Mouse (Mus musculus) fibroblast of lung, adult 2 months (primary cell): ENCODE measurements around the gene Lgals3.
A peak's percentile ranks its signal among the peaks of the same experiment; 100 is the strongest.
"Not testable (repeated sequence)": the region's sequence is repeated elsewhere in the genome, so short reads cannot be mapped to it uniquely, and the experiment has no call there.

Experiments used
- DNase-seq: peaks from one replicate; pipeline ENCODE4 v3.0.0-alpha.2; 2011; ENCODE audit warnings: low read depth

Lgals3 gene

DNA sequence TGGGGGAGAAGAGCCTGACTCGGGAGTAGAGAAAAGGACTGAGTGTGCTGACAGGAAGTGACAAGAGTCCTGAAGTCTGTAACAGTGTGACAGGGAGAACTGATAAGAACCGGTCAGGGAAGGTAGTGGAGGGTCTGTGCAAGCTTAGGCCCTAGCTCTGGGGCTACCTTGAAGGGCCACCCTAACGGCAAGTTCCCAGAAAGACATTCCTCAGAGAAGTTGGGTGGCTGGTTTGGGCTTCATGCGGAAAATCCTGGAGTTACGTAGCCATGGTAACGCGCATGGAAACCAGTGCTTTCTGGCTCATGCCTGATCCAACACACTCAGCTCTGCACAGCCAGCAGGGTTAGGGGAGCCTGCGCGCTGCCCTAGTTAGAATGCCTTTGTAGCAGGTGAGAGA lies at the start of gene Lgals3:
Lgals3 (plus strand) TSS at position 291 of the 400 bp plus-strand sequence.
- DNase-seq = peak; percentile 51

DNA sequence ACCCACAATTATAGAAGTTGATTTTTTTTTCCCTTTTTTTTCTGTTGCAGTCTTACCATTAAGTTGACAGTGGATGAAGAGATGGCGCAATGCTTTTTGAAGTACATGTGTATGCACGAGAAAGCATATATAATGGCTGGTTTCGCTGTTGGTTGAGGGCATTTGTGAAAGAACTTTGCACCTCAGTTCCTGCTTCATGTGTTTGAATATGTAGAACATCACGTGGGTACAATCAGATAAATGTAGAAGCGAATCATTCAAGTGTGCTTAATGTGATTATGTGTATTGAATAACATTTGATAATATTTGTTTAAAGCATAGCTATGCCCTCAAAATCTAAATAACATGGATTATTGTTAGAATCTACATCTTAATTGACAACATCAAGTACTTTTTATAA lies 48.2 kb upstream of the Lgals3 start:
- DNase-seq = no peak

DNA sequence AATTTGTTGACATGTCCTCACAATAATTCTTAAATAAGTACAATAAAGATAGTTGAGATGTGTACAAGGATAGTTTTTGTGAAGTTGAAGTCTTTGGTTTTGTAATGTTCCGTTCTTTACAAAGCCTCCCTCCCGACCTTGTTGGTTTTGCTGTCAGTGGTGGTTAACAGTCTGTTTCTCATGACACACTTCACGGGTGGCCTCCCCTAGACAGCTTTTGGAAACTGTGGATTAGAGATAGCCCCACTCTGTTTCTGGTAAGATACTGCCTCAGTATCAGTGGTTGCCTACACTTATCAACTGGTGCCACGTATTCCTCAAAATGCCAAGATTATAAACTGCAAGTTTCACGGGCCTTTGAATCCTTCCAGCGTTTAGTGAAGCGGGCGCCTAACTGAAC lies 46.0 kb upstream of the Lgals3 start:
- DNase-seq = not testable (repeated sequence)

DNA sequence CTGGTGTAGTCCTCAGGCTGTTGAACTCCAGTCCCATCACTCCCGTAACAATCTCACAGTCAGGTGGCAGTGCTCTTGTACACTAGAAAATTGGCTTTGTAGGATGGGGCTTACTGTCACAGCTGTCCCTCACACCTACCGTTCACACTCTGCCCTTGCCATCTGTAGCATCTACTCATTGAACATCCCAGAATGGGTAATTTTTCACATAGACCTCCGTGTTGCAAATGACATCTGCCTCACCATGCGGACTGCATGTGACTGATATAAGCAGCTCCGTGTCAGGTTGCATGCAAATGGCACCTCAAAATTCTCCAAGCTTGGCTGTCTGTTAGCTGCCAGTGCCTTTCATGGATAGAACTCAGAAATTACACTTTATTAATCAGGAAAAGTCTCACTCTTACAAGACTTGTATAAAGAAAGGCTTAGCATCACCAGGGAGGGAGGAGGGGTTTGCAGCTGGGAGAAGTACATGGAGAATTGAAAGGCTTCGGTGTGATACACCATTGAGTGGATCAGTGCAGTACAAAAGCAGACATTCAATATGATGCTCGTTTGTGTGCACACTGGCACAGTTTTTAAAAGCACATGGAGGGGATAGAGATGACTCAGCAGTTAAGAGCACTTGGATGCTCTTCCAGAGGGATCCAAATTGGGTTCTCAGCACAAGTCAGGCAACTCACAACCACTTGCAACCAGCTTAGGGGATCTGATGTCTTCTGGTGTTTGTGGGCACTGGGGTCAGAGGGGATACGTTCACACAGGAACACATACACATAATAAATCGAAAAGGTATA lies 41.4 kb upstream of the Lgals3 start:
- no peak for DNase-seq

DNA sequence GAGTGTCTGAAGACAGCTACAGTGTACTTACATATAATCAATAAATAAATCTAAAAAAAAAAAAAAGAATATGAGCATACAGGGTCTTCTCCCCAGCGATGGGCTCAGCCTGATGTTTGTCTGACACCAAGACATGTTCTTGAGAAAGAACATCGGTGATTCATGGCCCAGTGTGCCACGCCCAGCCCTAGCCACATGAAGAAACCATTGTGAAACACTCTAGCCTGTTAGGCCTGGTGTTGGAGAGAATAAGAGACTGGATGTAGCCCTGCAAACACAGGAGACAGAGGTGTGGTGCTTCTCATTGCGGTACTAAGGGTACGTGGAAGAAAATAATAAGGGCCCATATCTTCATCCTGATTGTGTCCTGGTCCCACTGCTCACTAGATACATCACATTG lies 40.2 kb upstream of the Lgals3 start:
- DNase-seq = no peak

DNA sequence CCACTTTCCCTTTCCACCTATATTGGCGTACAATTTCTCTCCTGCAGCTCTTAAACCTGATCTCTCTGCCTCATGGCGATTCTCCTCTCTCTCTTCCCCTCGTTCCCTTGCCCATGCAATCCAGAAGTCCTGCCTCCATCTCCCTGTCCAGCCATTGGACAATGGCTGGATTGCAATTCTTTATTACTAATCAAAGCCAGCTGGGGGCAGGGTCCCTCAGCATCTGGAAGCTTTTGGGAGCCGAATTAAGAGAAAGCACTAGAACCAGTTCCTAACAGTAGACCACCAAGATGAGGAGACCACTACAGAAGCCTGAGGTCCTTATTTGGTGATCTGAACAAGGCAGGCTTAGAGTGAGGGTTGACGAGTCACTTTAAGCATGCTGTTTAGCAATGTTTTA lies 35.6 kb upstream of the Lgals3 start:
- DNase-seq = no peak

DNA sequence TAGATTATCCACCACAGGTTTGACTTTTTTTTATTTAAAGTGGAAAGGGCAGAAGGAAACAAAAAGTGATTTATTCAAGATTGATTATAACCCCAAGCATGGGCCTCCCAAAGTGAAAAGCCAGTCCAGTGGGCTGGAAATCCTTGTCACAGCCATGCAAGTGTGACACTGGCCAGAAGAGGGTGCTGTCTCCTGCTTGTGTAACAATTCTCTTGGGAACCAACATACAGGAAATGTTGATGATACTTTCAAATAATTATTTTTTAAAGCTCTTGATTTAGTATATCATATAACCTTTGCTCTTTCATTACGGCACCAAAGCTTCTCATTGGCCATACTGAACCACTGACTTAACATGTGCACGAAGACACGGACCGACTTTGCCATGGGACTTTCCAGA lies 32.7 kb upstream of the Lgals3 start:
- DNase-seq = peak; percentile 55

DNA sequence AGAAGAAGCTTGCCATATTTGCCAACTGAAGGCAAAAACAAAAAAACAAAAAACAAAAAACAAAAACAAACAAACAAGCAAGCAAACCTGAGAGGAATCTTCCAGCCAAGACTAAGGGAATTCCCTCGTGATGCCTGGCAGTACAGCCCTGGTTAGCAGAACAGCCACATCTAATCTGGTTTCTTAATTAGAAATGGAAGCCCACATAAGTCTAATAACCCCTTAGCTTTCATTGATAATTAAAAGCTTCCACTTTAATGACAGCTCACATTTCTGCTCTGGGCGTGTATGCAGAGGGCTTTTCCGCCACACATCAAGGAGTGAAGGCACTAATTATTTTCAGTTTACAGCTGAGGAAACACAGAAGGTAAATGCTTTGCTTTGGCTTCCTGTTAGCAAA lies 32.3 kb upstream of the Lgals3 start:
- no peak for DNase-seq

DNA sequence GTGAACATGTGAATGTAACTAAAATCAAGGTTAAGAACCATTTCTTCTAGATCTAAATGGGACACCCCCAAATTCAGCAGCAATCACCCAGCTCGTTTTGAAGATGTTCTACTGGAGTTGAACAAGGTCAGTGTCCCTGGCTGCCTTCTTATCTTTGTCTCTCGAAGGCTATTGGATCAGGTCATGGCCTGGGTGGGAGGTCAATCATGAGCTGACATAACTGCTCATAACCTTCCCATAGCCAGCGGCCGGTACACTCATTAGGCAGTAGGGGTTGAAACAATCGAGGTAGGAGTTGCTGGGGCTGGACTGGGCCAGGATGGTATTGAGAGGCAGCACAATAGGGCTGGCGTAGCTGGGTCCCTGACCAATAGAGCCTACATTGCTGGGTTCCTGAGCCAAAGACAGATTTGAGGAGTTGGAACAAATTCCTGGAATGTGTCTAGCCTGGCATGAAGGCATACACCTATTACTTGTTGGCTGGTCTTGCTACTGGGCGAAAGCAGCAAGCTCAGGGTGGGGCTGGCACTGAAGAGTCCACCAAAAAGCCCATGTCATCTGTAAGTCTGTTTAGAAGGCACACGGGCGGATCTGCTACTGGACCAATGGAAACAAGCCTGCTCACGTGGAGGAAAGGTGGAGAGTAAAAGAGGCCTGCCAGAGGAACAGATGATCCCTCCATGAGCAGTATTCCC lies 27.2 kb upstream of the Lgals3 start:
- DNase-seq = no peak

DNA sequence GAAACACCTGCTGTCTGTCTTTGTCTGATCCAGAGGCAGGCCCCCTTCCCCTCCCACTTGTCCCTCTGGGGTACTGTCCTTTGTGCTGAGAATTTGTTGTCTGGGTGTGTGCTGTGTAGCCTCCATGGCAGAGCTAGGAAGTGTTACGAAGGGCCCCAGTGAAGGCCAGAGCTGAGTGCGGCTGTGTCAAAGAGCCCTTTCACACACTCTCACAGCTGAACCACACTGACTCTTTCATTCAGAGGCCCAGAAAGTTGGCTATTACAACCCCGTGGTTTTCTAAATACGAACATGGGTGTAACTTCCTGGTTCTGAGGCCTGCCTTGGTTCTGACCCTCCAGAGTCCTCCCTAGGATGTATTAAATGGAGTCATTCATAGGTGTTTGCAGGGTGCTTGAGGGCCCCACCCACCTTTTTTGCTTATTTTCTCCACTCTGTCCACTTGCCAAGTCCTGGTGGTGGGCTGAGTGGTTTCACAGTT lies 25.7 kb upstream of the Lgals3 start:
- DNase-seq = peak; percentile 64

DNA sequence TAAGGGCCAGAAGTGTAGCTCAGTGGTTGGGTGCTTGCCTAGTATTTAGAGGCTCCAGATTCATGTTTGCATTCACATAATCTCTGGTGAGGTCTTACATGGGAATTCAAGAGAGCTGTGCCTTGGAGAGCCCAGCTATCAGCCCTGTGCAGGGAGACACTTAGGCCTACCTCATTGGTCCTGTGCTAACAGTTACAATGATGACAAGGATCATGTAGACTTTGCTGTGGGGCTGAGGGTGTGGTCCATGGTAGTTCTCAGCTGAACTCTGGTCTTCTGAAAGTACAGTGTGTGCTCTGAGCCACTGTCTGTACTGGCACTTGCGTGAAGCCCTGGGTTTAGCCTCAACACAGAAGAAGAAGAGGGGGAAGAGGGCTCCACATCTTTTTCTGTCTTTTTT lies 20.8 kb upstream of the Lgals3 start:
- no peak for DNase-seq

DNA sequence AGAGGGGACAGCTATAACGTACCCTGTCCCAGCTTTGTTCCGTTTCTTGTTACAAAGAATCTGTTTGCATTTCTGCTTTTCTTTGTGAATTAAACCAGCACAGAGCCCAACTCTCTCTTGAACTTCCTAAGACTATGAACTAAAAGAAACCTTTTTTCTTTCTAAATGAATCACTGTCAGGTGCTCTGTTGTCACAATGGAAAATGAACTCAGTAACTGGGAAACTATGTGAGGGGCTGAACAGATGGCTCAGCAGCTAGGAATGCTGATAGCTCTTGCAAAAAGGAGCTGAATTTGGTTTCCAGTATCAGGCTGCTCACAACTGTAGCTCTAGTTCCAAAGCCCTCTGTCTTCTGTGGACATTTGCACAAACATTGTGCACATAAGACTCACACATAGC lies 16.6 kb upstream of the Lgals3 start:
- no peak for DNase-seq

DNA sequence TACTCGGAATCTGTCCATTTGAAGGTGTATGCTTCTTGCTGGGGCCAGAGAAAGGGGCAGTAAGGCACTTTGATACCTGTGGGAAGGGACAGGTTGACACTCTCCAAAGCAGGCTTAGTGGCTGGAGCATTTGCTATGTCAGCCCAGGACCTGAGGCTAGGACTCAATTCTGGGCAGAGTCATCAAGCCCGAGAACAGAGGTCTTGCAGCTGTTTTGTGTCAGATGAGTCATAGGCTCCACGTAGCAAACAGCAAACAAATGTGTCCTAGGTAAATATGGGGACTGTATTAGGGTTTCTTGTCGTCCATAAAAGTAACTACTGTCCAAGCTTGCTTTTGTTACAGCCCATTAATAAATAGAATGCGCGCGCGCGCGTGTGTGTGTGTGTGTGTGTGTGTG lies 15.3 kb upstream of the Lgals3 start:
- no peak for DNase-seq

DNA sequence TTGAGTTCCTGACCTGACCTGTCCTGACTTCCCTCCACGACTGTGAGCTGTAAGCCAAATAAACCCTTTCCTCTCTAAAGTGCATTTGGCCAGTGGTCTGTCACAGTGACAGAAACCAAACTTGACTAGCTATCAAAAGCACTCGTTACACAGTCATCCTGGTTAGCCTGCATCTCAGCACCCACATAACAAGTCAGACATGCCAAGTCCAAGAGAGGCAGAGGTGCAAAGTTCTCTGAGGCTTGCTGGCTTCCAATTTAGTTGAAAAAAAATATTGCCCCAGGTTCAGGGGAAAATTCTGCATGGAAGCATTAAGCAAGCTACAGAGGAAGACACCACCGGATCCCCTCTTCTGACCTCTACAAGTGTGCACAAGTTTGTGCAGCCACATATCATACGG lies 14.3 kb upstream of the Lgals3 start:
- no peak for DNase-seq

DNA sequence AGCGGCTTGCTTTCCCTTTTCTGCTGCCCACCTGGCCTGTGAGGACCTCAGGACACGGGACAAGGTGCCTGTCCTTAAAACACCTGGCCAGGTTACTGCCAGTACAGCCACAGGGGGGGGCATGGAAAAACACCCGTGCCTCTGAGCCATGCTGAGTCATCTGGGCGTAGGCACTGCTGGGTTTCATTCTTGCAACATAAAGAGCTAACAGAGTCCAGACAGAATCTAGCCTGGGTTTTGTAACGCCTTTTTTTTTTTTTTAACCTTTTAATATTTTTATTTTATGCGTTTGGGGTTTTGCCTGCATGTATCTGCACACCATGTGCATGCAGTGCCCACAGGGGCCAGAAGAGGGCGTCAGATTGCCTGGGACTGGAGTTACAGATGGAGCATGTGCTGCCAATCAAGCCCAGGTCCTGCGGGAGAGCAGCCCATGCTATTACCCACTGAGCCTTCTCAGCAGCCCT lies 13.4 kb upstream of the Lgals3 start:
- no peak for DNase-seq

DNA sequence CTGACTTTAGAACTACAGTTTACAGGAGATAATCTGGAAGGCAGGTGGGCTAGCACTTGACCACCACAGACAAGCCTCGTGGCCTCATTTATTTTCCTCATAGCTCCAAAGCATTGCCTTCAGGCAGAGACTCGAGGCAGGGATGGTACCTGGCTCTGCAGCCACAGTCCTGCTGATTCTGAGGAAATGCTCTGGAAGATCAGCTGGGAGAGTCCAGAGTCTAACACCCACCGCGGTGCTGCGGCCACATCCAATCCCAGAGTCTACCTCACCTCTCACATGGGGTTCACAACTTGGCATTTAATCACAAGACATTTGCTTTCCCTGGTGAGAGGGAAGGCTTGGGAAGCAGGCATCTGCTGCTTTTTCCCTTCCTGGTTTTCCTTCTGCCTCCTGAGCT lies 12.6 kb upstream of the Lgals3 start:
- DNase-seq = no peak

DNA sequence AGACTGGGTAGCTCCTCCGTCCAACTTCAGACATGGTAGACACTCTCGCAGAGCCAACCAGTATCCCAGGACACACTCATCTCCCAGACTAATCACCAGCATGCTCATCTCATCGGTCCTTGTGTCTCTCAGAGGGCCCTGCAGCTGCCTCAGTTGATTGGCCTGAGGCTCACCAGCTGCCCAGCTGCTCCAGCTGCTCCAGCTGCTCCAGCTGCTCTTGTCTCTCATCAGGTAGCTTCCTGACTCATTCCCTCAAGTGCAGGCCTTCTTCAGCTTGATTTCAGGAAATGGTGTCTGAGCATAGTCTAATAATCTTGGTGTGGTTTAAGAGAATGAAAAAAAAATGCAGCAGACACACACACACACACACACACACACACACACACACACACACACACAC lies 10.9 kb upstream of the Lgals3 start:
- DNase-seq = no peak

DNA sequence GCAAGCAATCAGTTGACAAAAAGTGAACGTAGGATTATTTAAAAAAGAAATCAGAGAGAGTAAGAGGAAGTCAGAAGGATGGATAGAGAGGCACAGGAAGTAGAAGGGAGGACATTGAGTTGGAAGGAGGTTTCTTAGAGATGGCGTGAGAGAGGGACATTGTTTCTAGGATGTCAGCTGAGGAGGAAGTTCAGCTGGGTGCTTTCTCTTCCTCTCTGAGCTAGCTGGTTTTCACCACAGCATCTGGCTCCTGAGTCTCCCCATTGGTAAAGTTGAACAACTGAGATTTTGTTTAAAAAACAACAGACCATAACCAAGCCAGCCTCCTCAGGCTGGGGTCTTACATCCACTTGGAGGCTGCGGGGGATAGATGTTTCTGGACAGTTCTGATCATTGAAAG lies 7.9 kb upstream of the Lgals3 start:
- DNase-seq = no peak

DNA sequence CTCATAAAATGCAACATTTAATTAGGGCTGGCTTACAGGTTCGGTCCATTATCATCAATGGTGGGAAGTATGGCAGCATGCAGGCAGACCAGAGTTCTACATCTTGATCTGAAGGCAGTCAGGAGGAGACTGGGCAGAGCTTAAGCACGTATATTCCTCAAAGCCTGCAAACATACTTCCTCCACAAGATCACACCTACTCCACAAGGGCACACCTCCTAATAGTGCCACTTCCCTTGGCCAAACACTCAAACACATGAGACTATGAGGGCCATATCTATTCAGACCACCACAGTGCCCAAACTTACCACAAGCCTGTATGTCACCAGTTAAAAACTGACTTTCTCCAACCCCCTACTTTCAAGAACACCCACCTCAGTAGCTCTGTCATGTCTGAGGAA lies 6.1 kb upstream of the Lgals3 start:
- DNase-seq = no peak

DNA sequence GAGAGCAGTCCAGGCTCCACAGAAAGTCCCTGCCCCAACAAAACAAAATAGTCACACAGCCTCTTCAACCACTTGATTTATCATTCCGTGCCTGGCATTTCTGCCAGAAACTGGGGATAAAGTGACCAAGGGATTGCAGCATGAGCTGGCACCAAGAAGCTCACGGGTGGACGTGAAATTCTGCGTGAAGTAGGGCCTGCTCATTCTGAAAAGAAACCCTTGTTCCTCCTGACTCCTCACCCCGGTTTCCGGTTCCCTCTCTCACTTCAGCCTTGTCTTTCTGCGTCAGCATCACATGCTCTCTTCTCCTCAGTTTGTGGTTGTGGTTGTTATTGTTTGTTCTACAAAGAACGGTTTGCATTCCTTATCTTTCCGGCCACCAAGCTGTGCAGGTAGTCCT lies 5.7 kb upstream of the Lgals3 start:
- no peak for DNase-seq

DNA sequence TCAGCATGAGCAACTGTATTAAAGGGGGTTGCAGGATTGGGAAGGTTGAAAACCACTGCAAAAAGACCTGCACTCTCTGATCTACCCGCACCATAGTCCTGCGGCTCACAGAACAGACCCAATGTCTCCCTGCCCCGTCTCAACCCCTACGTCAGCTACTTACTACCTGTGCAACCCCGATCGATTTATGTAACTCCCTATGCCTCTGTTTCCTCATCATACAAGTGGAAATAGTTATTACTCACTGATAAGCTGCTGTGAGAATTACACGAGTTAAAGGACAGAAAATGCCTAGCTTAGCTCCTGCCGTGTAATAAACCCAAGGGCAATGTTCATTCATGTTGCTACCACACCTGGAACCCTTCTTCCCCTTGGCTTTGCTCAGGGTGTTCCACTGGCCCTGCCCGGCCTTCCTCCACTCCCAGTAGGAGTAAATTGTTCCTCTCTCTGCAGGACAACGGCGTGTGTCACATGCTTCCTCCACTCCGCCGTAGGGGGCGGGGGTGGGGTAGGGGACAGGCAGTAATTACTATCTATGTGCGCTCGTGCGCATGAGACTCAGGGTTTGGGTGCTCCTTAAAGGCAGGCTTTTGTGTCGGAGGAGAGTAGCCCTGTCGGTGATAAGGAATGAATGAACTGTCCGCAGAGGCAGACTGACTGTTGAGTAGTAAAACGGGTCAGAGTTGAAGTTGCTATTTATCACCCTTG lies 2.7 kb upstream of the Lgals3 start:
- no peak for DNase-seq

DNA sequence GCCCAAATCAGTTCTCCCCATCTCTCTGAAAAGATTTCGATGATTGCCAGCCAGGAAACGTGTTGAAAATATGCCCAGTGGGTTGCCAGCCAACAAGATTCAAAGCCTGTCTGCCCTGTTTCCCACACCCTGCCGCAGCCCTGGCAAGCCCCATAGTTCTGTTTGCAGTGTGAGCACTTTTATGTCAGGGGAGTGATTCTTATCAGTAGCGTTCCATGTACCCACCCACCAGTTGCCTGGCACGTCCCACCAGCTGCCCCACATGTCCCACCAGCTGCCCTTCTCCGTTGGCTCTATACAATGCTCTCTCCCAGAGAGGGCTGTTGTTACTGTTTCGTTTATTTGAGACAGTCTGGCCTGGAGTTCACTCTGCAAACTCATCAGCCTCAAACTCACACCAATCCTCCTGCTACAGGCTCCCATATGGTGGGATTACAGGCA lies 650 bp upstream of the Lgals3 start:
- peak; percentile 88 for DNase-seq

DNA sequence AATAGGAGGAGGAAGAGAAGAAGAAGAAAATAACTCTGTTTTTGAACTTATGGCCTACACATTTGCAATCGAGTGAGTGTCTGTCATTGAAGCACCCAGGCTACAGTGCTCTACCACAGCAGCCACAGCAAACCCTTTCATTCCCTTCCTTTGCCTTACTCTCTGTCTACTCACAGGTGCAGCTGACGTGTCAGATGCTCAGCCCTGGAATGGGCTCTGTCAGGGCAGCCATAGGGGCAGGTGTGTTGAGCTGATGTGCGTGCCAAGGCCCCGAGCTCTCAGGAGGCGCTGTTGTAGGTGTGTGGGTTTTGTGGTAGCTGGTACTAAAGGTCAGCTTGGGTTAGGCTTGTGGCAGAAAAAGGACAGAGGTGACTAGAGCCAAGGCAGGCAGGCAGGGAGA lies 2.2 kb downstream of the Lgals3 start:
- DNase-seq = no peak
